Mouse (Mus musculus): Measurements from ENCODE around the gene Fcf1. TPM values are rescaled to one million over a fixed set of nuclear protein-coding genes. Genes with fewer than 3 reads are reported as not detected.

Gene Fcf1
- polyA plus RNA-seq, 1 experiment from 2014 or later = 105 TPM

GRCm38 (mm10) chr12:85032710-85033109 is 62.0 kb downstream of the Fcf1 start:
- no peaks in the 10 kb centered on the region for H3K9me3 ChIP-seq (ENCODE audit: control insufficient read depth, low read length)
- WGBS = 99% methylated on average over 2 of the region's 2 CpGs
- DNase-seq (peak; percentile 20), ATAC-seq (ENCODE audit: low FRiP score, low TSS enrichment) (no peak)
- no peaks in the 10 kb centered on the region for H3K4me1 ChIP-seq (ENCODE audit: control insufficient read depth, insufficient read depth, low read length)
- no peak overlapping the region for H3K27ac ChIP-seq (replicated peaks; ENCODE audit: low read depth, low read length)
- peaks cover 34% of the 10 kb centered on the region for H3K36me3 ChIP-seq (ENCODE audit: control insufficient read depth, insufficient read depth, low read length)
- H3K9ac ChIP-seq (replicated peaks; ENCODE audit: low read length) = no peak overlapping the region
- no peak overlapping the region for H3K4me2 ChIP-seq (ENCODE audit: low read length)
- no peaks in the 10 kb centered on the region for H3K27me3 ChIP-seq (ENCODE audit: control insufficient read depth, insufficient read depth, low read length)
- no peak overlapping the region for H3K4me3 ChIP-seq (replicated peaks; ENCODE audit: low read depth, low read length)

Other genes starting within 250 kb of the Fcf1 start
- 56.2 and 61.0 TPM in 2 replicates for gene Npc2, start 197.7 kb upstream of the Fcf1 start, polyA plus RNA-seq (2014; fragmentation: Nextera tagmentation; extraction: Ambion mirVana)
- 133 and 146 TPM in 2 replicates for gene Isca2, start 197.6 kb upstream of the Fcf1 start, polyA plus RNA-seq (2014; fragmentation: Nextera tagmentation; extraction: Ambion mirVana)
- gene Ltbp2, start 94.4 kb upstream of the Fcf1 start, polyA plus RNA-seq (2014; fragmentation: Nextera tagmentation; extraction: Ambion mirVana) = 0.13 TPM in 1 of 2 replicates, not detected in the other
- gene Arel1, start within 50 bp of the Fcf1 start, polyA plus RNA-seq (2014; fragmentation: Nextera tagmentation; extraction: Ambion mirVana) = 33.2 and 40.5 TPM in 2 replicates
- 47.4 and 50.2 TPM in 2 replicates for gene Ylpm1, start 25.4 kb downstream of the Fcf1 start, polyA plus RNA-seq (2014; fragmentation: Nextera tagmentation; extraction: Ambion mirVana)
- 1.7 and 2.1 TPM in 2 replicates for gene Prox2, start 139.9 kb downstream of the Fcf1 start, polyA plus RNA-seq (2014; fragmentation: Nextera tagmentation; extraction: Ambion mirVana)
- gene Dlst, start 139.9 kb downstream of the Fcf1 start, polyA plus RNA-seq (2014; fragmentation: Nextera tagmentation; extraction: Ambion mirVana) = 67.9 and 98.0 TPM in 2 replicates
- 22.2 and 27.1 TPM in 2 replicates for gene Rps6kl1, start 180.4 kb downstream of the Fcf1 start, polyA plus RNA-seq (2014; fragmentation: Nextera tagmentation; extraction: Ambion mirVana)
- gene Pgf, start 206.9 kb downstream of the Fcf1 start, polyA plus RNA-seq (2014; fragmentation: Nextera tagmentation; extraction: Ambion mirVana) = 6.0 and 7.1 TPM in 2 replicates
- 77.1 and 78.7 TPM in 2 replicates for gene Eif2b2, start 248.6 kb downstream of the Fcf1 start, polyA plus RNA-seq (2014; fragmentation: Nextera tagmentation; extraction: Ambion mirVana)